Mouse (Mus musculus): ENCODE data around the gene Treml4. TPM values are rescaled to one million over a fixed set of nuclear protein-coding genes. Genes with fewer than 3 reads are reported as not detected.

The Treml4 gene
- total RNA-seq, 1 experiment from 2014 or later, result 868 TPM

- ATAC-seq (replicated peaks; ENCODE audit: insufficient number of reproducible peaks, low FRiP score, low TSS enrichment, poor library complexity, severe bottlenecking), result peak; percentile 28; the same call in 1 of the 2 replicates
Measured at GRCm38 (mm10) chr17:48269833-48270232, 5.7 kb downstream of the Treml4 start.

GRCm38 (mm10) chr17:48272158-48272557, 8.1 kb downstream of the Treml4 start:
- ATAC-seq (replicated peaks; ENCODE audit: insufficient number of reproducible peaks, low FRiP score, low TSS enrichment, poor library complexity, severe bottlenecking), result no peak

DNA sequence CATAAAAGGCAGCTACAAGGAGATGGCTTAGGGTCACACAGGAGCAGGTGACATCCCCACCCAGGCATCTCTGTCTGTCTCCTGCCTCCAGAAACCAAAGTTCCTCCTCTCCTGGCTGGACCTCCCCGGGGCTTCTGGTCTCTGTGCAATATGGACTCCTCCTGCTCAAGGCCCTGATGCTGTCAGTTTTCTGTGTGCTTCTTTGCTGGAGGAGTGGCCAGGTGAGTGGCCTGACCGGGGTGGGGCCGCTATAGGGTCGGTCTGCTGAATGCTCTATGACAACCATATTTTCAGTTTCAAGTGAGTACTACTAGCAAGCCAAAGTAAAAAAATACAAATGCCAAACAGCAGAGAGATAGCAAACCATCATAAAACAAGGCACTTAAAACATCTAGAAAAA, 8.5 kb downstream of the Treml4 start:
- ATAC-seq (replicated peaks; ENCODE audit: insufficient number of reproducible peaks, low FRiP score, low TSS enrichment, poor library complexity, severe bottlenecking), result no peak

GRCm38 (mm10) chr17:48274098-48274497, 10.0 kb downstream of the Treml4 start:
- no peak for ATAC-seq (replicated peaks; ENCODE audit: insufficient number of reproducible peaks, low FRiP score, low TSS enrichment, poor library complexity, severe bottlenecking)

DNA sequence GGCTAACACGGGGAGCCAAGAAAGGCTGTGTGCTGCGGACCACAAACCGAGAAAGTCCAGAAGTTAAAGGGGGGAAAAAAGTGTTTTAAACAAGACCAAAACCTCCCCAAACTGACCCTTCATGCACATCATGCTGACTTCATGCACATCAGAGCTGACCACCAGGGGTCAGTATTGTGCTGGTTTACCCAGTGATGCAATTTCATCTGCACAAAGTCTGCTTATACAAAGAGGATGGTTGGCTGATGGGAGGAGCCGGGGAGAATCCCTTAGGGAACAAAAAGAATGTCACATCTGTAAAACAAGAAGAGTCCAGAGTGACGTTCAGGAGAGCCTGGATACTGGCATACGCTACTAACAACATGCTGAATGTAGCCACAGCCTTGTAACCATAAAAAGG, 10.8 kb downstream of the Treml4 start:
- ATAC-seq (replicated peaks; ENCODE audit: insufficient number of reproducible peaks, low FRiP score, low TSS enrichment, poor library complexity, severe bottlenecking), result peak; percentile 74

- no peak for ATAC-seq (replicated peaks; ENCODE audit: insufficient number of reproducible peaks, low FRiP score, low TSS enrichment, poor library complexity, severe bottlenecking)
Measured at GRCm38 (mm10) chr17:48275736-48276135, 11.6 kb downstream of the Treml4 start.

DNA sequence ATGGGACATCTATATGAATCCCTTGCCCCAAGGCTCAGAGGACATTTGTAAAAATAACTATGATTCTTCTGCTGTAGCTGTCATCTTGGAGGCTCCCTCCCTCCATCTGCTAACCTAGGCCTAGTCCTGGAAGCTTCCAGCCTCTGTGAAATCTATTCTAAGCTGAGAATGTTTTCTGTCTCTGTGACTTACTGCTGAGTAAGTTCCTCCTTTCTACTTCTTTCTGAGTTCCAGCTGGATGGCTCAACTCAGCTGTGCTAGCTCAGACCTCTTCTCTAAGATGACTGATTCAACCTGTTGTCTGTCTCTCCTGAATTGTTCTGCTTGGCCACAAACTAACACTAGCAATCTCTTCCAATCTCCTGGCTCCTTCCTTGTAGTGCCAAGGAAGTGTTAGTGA, 14.3 kb downstream of the Treml4 start:
- no peak for ATAC-seq (replicated peaks; ENCODE audit: insufficient number of reproducible peaks, low FRiP score, low TSS enrichment, poor library complexity, severe bottlenecking)

- ATAC-seq (replicated peaks; ENCODE audit: insufficient number of reproducible peaks, low FRiP score, low TSS enrichment, poor library complexity, severe bottlenecking), result no peak
Measured at GRCm38 (mm10) chr17:48279002-48279401, 14.9 kb downstream of the Treml4 start.

DNA sequence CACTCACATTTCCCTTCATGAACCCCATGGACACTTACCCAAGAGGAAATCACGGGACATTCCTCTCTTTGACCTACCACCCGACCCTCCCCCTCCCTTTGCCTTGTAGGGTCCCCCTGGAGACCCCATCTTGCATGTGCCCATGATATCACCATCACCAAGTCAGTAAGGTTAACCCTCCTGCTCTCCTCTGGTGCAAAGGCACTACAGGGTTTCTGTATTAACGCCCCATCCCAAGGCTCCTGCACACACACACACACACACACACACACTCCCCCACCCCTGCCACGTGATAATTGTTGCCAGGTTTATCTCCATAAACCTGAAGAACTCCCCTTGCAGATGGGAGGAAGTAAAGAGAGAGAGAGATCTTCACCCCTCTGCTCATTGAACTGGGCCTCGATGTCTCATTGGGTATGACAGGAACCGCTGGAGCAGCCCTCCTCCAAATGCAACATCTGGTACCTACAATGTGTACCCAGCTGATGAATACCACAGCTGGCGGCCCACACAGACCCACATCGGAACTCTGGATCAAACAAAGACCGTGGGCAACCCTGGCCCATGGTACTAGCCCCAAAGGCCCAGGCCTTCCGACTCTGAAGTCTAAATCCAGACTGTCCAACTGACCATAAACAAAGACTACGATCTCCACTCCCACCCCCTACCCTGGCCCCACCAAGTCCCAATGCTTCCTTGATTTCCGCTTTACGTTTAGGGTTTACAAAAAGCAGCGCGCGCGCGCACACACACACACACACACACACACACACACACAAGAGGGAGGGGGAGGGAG, 17.0 kb downstream of the Treml4 start:
- ATAC-seq (replicated peaks; ENCODE audit: insufficient number of reproducible peaks, low FRiP score, low TSS enrichment, poor library complexity, severe bottlenecking), result 0 out of 2 replicates have a peak, but pooled peaks have one; percentile 33

DNA sequence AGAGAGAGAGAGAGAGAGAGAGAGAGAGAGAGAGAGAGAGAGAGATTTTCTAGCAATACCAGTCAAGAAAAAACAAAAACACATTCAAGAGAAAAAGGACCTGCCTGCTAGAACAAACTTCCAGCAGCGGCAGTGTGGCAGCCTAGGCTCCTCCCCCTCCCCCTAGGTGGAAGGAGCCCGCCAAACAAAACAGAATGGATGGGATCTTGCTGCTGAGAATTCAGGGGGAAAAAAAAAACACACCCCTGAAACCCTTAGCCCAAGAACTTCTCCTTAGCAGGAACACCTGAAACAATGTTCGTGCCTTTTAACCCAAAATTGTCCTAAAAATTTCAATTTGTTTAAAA, 17.6 kb downstream of the Treml4 start:
- ATAC-seq (replicated peaks; ENCODE audit: insufficient number of reproducible peaks, low FRiP score, low TSS enrichment, poor library complexity, severe bottlenecking), result no peak

DNA sequence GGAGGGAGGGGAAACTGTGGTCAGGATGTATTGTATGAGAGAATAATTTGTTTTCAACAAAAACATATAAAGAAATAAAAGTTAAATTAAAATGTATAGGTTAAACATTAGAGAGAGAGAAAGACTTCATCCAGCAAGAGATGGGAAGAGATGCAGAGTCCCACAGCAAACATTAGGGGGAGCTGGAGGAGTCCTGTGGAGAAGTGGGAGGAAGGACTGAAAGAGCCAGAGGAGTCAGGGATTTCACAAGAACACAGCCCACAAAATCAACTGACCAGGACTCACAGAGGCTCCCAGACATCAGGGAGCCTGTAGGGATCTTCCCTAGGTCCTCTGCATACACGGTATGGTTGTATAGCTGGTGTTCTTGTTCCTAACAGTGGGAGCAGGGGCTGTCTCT, 22.7 kb downstream of the Treml4 start:
- ATAC-seq (replicated peaks; ENCODE audit: insufficient number of reproducible peaks, low FRiP score, low TSS enrichment, poor library complexity, severe bottlenecking), result peak; percentile 53; the same call in 1 of the 2 replicates

- ATAC-seq (replicated peaks; ENCODE audit: insufficient number of reproducible peaks, low FRiP score, low TSS enrichment, poor library complexity, severe bottlenecking), result no peak
Measured at GRCm38 (mm10) chr17:48287276-48287675, 23.2 kb downstream of the Treml4 start.

DNA sequence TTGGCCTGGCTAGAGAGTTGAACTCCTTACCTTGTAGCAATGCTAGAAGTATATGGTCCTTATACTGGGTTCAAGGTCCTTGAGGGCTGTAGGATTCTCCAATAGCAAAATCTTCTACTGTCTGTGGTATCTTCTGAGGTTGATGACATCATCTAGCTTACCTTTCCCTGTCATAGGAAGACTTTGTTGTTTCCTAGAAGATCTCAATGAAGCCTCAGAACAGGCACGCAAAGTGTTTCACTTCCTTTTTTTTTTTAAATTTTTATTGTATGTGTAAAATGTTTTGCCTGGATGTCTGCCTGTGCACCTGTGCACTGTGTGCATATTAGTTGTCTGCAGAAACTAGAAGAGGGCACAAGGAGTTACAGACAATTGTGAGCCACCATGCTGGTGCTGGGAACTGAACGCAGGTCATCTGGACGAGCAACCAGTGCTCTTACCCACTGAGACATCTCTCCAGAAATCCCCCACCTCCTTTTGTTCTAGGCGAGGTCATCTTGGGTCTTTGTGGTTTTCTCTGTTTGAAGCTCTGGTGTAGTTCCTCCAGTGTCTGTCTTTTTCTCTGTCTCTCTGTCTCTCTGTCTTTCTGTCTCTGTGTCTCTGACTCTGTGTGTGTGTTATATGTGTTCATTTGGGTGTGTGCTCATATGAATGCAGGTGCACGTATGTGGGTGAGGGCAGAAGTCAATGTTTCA, 29.6 kb downstream of the Treml4 start:
- 0 out of 2 replicates have a peak, but pooled peaks have one; percentile 56 for ATAC-seq (replicated peaks; ENCODE audit: insufficient number of reproducible peaks, low FRiP score, low TSS enrichment, poor library complexity, severe bottlenecking)

GRCm38 (mm10) chr17:48299203-48299602, 35.1 kb downstream of the Treml4 start, which contains the start of gene Treml2:
Gene Treml2, plus strand, starts transcription at chr17:48299498.
- ATAC-seq (replicated peaks; ENCODE audit: insufficient number of reproducible peaks, low FRiP score, low TSS enrichment, poor library complexity, severe bottlenecking), result no peak

DNA sequence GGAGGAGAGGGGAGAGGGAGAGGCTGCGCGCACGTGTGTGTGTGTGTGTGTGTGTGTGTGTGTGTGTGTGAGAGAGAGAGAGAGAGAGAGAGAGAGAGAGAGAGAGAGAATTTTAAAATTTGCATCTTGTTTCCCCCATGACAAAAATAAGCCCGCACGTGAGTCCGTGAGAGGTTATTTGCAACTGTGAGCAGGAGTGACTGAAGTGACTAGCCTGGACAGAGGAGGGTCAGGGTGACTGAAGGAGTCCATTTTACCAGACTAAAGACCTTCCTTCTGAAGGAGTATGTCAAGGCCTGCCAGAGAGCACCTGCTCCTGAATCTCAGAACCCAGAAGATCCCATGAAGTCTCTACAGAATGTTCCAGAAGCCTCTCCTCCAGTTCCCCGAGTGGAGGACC, 35.7 kb downstream of the Treml4 start:
- no peak for ATAC-seq (replicated peaks; ENCODE audit: insufficient number of reproducible peaks, low FRiP score, low TSS enrichment, poor library complexity, severe bottlenecking)

- peak; percentile 75 for ATAC-seq (replicated peaks; ENCODE audit: insufficient number of reproducible peaks, low FRiP score, low TSS enrichment, poor library complexity, severe bottlenecking)
Measured at GRCm38 (mm10) chr17:48300199-48300598, 36.1 kb downstream of the Treml4 start.

- peak; percentile 29; the same call in 1 of the 2 replicates for ATAC-seq (replicated peaks; ENCODE audit: insufficient number of reproducible peaks, low FRiP score, low TSS enrichment, poor library complexity, severe bottlenecking)
Measured at GRCm38 (mm10) chr17:48300861-48301260, 36.8 kb downstream of the Treml4 start.

DNA sequence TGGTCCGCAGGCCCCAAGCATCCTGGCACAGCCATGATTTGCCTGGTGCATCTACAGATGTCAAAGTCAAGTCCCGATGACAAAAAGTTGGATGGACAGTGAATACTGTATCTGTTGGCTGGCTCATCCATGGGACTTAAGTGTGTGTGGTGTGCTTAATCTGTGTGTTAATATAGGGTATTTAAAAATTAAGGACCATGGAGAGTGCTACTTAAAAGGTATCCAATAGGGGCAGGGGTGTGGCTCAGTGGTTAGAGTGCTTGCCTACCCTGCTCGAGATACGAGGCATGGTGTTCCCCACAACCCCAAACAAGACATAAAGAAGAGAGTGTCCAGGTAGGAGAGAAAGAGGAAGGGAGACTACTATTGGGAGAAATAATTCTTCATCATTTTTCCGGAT, 37.7 kb downstream of the Treml4 start:
- ATAC-seq (replicated peaks; ENCODE audit: insufficient number of reproducible peaks, low FRiP score, low TSS enrichment, poor library complexity, severe bottlenecking), result no peak

GRCm38 (mm10) chr17:48312124-48312523, 48.0 kb downstream of the Treml4 start:
- no peak for ATAC-seq (replicated peaks; ENCODE audit: insufficient number of reproducible peaks, low FRiP score, low TSS enrichment, poor library complexity, severe bottlenecking)
